Mouse (Mus musculus) CD4-positive, CD25-positive, alpha-beta regulatory T cell, adult 9 weeks (primary cell): ENCODE data around the gene Dnaaf2. TPM values are rescaled to one million over a fixed set of nuclear protein-coding genes. Genes with fewer than 3 reads are reported as not detected.

ENCODE experiments used
- polyA plus RNA-seq: library from polyadenylated mRNA; unstranded; fragments of 100-300 nt; shearing (Covaris generic); gene quantifications from one replicate; pipeline ENCODE4 v1.2.1, GENCODE M21; 2017

Gene Dnaaf2
- 7.3 TPM for polyA plus RNA-seq

DNA sequence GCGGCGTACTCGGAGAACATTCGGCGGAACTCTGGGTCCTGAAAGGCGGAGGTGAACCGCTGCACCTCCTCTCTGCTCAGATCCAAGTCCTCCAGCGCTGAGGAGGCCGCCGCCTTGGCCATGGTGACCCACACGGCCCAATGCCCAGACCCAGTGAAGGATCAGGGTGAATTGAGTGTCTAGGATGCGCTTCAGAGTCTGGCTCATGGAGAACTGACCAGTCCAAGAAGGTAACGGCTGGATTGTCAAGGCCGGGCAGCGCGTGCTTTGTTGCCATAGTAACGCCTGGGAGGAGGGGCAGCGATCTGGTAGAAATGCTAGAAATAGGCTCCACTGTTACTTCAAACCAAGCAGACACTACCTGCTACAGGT, at the start of gene Dnaaf2:
Gene Dnaaf2 (minus strand): TSS at position 266 of the 372 bp plus-strand sequence.

DNA sequence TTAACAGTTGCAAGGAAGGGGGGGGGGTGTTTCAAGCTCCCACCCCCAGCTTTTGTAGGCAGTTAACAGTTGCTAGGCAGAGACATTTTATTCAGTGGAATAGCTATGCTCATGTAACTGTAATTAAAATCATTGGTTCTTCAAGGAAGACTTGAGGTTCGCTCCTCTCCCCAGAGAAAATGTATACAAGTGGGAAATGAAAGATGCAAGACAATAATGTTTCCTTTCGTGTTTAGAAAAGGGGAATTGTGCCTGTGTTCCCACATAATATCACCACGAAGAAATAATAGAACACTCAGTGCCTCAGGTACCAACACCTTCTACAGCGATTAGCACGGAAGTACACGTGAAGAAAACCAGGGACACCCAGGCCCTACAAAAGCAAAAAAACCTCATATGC, 42.6 kb upstream of the Dnaaf2 start, which contains the start of gene Klhdc1:
Gene Klhdc1 (plus strand): TSS at position 301 of the 400 bp plus-strand sequence.

DNA sequence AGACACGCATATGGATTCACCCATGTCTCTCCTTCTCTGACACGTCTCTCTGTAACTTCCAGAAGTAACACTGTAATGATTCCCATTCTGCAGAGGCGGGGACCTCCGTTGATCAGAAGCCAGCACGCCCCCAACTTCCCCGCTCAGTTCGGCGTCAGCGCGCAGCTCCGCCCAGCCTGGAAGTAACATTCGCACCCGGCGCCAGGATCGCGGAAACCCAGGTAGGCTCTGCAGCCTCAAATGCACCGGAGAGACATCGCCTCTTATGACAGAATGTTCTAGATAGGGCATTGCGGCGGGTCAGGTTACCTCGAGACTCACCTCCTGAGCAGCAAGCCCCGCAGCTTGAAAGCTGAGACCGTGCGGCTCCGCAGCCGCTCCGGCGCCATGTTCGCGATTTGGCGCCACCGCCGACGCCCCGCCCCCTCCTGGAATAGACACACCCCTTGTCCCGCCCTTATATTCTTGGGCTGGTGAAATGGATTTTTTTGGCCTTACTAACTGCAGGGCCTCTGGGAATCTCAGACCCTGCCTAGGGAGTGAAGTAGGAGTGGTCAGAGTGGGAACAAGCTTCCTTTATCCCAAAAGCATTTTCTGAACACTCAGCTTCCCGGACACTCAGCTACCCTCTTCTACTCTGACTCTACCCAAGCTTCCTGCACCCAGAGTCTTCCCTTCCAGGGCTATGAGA, 29.7 kb upstream of the Dnaaf2 start, which contains the start of gene Pole2:
Gene Pole2 (minus strand): TSS at position 420 of the 691 bp plus-strand sequence.

DNA sequence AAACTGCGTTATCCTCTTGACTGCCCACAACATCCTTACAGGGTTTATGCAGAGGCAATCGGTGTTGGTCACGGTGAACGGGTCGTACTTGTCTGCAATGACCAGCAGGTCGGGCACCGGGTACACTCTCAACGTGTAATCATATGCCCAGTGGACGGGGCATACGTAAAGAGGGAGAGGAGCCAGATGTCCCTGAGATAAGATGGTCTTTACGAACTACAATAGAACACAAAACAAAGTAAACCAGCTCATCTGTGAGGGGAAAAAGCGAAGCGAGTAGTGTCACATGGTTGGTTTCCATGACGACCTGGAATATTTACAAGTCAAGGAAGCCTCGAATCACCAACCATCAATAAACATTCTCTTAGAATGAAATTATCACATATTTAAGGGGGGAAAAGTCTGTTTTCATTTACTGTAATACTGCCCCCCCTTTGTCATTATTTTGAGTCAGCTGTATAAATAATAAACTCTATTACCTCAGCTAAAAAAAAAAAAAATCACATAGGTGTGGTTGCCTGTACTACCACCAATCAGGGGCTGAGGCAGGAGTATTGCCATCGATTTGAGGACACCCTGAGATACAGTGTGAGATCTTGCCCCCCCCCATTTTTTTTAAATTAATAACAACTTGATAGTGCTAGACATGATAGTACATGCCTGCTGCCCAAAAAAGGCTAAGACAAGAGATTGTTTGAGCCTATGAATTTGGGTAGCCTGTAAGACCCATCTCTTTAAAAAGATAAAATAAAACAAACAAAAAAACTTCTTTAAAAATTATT, 6.0 kb upstream of the Dnaaf2 start, which contains the start of gene Gm49384:
Gene Gm49384 (minus strand): TSS at position 216 of the 782 bp plus-strand sequence.

DNA sequence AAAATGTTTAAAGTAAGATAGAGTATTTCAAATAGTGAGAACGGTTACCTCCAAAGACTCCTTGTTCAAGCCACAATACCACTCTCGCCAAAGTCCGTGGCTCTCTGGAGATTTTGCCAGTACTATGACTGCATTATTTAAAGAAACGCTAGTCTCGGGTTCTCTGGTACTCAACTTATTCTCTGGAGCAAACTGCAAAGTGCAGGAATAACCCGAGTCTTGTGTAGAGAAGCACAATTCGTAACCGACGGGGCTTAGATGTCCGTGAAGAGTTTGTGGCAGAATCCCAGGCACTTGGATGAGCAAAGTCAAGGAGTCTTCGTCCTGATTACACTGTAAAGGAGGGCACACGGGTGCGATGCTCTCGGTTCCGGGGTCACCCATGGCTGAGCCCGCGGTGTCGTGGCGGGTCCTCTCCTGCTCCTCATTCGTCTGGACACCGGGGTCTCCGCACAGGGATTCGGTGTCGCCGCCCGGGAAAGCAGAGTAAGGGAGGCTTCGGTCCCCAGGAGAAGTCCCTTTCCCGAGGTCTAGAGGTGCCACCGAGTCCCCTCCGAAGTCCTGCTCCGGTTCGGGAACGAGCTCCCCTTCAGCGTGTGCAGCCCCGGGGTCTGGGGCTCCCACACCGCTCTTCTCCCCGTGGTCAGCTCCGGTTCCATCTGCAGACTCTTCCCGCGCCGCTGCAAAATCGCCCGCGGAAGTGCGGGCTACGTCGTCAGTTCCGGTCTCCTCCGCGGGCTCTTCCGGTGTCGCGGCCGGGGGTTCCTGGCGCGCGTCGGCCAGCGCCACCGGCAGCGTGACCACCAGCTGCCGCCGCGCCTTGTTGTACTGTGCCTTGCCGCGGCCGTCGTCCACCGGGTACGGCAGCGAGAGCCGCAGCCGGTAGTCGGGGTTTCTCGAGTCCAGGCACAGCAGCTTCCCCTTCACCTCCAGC, 1.5 kb downstream of the Dnaaf2 start, which contains the start of gene Gm49383:
Gene Gm49383 (minus strand): TSS at position 661 of the 934 bp plus-strand sequence.

DNA sequence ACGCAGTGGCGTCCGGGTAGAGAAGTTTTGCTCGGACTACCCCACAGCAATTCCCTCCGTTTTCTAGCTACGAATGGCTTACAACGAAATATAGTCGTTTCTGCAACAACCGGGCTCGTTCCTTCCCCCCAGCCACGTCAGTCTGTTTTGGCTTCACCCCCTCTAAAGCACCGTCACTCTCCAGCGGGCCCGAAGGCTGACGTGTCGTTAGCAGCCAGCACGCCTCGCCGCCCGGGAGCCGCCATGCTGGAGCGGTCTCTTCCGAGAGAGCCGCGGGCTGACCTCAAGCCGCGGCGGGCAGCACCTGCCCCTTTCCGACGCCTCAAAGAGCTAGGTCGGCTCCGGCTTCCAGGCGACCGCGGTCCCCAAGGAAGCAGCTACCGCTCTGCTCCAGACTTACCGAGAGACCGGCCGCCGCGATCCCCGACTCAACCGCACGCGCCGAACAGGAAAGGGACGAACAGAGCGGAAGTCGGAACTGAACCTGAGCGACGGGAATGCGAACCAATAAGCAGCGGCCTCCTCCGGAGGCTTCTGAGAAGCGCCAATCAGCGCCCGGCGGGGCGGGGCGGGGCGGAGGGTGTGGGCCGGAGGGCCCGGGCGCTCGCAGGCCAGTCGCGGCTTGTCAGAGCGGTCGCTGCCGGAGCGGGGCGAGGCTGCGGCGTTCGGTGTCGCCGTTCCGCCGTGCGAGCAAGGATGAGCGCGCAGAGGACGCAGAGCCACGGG, 14.5 kb downstream of the Dnaaf2 start, which contains the start of the genes Rpl36al and Mgat2:
Gene Rpl36al (minus strand): TSS at position 501 of the 726 bp plus-strand sequence.
Gene Mgat2 (plus strand): TSS at position 575 of the 726 bp plus-strand sequence.

DNA sequence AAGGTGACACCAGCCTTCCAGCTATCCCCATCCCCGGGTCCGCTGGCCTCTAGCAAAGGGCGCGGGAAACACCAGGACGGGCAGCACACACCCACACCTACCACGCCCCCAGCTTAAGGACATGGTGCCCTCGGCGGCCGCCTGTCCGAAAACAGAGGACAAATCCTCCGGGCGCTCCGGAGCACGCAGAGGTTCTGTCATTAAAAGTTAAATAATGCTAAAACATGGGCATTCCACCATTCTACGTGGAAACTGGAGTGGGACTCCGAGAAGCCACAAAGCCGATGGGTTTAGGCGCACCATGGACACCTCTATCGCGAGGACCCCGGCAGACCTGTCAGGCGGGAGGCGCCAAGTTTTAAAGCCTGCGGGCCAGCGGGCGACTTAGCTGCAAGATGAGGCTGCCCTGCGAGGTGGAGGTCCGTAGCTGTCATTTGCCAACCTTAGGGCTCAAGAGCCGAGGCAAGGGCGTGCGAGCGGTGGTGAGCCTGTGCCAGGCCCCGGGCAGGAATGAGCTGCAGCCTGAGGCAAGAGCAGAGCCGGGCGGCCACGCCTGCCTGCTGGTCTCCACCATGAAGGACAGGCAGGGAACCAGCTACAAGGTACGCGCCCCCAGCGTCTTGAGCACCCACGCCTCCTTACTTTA, 29.6 kb downstream of the Dnaaf2 start, which contains the start of gene Lrr1:
Gene Lrr1 (plus strand): TSS at position 354 of the 646 bp plus-strand sequence.

DNA sequence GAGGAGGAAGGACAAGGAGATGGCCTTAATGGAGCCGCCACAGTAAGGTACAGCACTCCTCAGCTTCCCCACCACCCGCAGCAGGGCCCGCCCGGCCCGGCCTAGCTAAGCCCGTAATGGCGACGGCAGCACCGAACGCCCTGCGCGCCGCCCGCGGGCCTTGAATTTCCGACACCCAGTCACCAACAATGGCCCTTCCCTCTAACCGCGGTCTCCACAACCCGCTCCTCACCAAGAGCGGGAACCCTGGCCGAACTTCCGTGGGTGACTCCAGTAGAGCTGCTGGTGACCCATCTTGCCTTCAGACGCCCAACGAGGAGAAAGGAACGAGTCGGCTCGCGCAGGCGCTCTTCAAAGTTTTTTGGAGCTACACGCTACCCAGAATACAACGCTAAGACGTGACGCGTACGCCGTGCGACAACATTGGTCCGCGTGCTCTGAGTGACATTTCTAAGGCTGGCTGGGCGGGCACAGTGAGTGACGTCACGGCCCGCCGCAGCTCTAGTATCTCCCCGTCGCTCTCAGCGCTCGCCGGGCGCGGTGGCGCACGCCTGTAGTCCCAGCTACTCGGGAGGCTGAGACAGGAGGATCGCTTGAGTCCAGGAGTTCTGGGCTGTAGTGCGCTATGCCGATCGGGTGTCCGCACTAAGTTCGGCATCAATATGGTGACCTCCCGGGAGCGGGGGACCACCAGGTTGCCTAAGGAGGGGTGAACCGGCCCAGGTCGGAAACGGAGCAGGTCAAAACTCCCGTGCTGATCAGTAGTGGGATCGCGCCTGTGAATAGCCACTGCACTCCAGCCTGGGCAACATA, 39.3 kb downstream of the Dnaaf2 start, which contains the start of gene Rps29:
Gene Rps29 (minus strand): TSS at position 422 of the 813 bp plus-strand sequence.

Other genes starting within 250 kb of the Dnaaf2 start
- 2,794 TPM for gene Rps29, start 39.2 kb downstream of the Dnaaf2 start, polyA plus RNA-seq
- 1.2 TPM for gene Lrr1, start 29.6 kb downstream of the Dnaaf2 start, polyA plus RNA-seq
- gene Rpl36al, start 14.3 kb downstream of the Dnaaf2 start, polyA plus RNA-seq: 505 TPM
- gene Mgat2, start 14.3 kb downstream of the Dnaaf2 start, polyA plus RNA-seq: 10.8 TPM
- gene Gm49383, start 1.3 kb downstream of the Dnaaf2 start, polyA plus RNA-seq: 23.6 TPM
- 25.9 TPM for gene Gm49384, start 5.8 kb upstream of the Dnaaf2 start, polyA plus RNA-seq
- 9.6 TPM for gene Pole2, start 29.8 kb upstream of the Dnaaf2 start, polyA plus RNA-seq
- 26.4 TPM for gene Klhdc1, start 42.7 kb upstream of the Dnaaf2 start, polyA plus RNA-seq
- gene Klhdc2, start 98.3 kb upstream of the Dnaaf2 start, polyA plus RNA-seq: 15.9 TPM
- 151 TPM for gene Nemf, start 158.7 kb upstream of the Dnaaf2 start, polyA plus RNA-seq
- 13.5 TPM for gene Arf6, start 173.7 kb upstream of the Dnaaf2 start, polyA plus RNA-seq
- not detected for gene Gm9887, start 174.0 kb upstream of the Dnaaf2 start, polyA plus RNA-seq